Mouse (Mus musculus) frontal cortex, postnatal 10 days (tissue): ENCODE results near the gene Rell1.
A peak's percentile ranks its signal among the peaks of the same experiment; 100 is the strongest.

Source experiments
- DNase-seq, 2 experiments: peaks; one replicate each; pipeline ENCODE4 v3.0.0; 2022; ENCODE audit warnings: low spot score in 2 of 2, mixed read lengths in 1 of 2

Rell1 gene

GRCm38 (mm10) chr5:63952039-63952438, 16.7 kb downstream of the Rell1 start:
- no peak for DNase-seq

DNA sequence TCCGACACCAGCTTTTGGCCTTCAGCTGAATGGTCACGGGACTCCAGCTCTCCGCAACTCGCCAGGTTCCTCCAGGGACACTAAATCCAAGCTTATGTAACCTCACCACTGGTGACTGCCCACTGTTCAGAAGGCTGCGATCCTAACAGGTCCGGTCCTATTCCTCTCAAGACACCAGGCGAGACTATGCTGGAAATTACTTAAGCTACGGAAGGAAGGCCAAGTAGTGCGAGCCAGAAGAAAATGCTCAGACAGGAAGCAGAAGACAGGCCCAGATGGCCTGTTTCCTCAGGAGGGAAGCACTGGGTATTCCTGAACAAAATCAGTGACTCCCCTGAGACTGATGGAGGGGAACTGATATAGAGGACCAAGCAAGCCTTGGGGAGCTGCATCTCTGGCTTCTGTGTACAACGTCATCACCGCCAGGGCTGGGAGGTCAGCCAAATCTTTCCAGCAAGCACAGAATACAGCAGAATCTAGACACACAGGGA, 17.2 kb downstream of the Rell1 start:
- no peak for DNase-seq

GRCm38 (mm10) chr5:63949195-63949594, 19.5 kb downstream of the Rell1 start:
- no peak for DNase-seq

- DNase-seq, result no peak
Measured at GRCm38 (mm10) chr5:63947526-63947925, 21.2 kb downstream of the Rell1 start.

GRCm38 (mm10) chr5:63943291-63943690, 25.4 kb downstream of the Rell1 start:
- DNase-seq, result no peak

- DNase-seq, result no peak
Measured at GRCm38 (mm10) chr5:63941891-63942290, 26.8 kb downstream of the Rell1 start.

- no peak for DNase-seq
Measured at GRCm38 (mm10) chr5:63938575-63938974, 30.1 kb downstream of the Rell1 start.

DNA sequence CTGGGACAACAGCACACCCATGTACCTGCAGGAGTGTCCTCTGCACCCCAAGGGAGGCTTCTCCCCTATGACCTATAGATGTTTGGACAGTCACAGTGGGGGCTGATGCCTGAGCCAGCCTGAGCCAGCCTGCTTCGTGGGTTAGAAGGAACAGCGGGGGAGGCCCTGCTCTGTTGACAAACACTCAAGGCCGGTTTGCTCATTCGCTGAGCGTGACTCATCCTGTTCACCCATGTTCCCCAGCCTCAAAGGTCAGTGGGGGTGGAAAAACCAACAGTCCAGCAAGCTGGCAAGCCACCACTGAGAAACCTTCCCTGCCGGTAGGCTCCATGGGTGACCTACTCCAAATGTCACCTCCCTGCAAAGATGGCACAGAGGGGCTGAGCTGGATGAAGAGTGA, 32.0 kb downstream of the Rell1 start:
- no peak for DNase-seq

DNA sequence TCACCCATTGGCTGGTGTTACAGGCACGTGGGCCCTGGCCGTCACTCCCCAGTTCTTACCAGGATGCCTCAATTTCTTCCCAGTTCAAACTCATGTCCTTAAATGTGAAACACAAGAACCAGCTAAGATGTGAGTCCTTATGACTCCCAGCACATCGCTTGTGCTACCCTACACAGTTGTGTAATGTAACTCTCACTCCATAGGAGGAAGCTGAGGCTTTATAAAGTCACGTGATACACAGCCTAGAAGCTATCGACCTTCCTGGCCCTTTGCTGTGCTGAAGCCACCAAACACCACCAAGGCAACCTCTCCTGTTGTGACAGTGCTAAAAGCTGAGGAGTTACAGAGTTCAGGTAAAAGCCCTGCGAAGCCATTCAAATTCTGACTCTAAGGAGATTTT, 33.1 kb downstream of the Rell1 start:
- DNase-seq, result no peak

- DNase-seq, result no peak
Measured at GRCm38 (mm10) chr5:63932829-63933228, 35.9 kb downstream of the Rell1 start.

GRCm38 (mm10) chr5:63930824-63931358, 37.8 kb downstream of the Rell1 start:
- DNase-seq, result no peak

DNA sequence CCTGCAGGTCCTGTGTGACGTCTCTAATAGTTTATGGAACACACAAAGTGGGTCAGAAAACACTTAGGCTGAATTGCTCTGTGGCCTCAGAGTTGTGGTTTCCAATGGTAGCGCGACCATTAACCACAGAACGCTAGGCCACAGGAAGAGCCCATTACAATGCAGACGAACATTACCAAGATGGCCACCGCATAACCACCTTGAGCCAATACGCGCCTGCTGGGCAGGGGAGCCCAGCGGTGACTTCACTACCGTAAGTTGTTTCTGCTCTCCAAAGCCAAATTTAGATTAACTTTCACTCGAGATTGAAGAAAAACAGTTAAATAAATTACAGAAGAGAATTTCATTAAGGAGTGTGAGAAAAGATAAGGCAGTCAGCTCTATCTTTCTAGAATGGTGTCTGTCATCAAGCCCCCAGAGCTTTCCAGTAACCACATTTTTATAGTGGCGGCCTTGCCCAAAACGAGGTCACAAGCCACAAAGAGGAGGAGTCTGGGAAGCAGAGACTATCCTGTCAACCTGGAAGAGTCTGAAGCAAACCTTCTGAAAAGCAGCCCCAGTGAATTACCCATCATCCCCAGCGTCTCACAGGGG, 43.6 kb downstream of the Rell1 start:
- no peak for DNase-seq

- DNase-seq, result no peak
Measured at GRCm38 (mm10) chr5:63923305-63924025, 45.2 kb downstream of the Rell1 start.

- DNase-seq, result no peak
Measured at GRCm38 (mm10) chr5:63918201-63918600, 50.5 kb downstream of the Rell1 start.

- no peak for DNase-seq
Measured at GRCm38 (mm10) chr5:63916457-63917139, 52.1 kb downstream of the Rell1 start.

- DNase-seq, result no peak
Measured at GRCm38 (mm10) chr5:63914896-63915295, 53.8 kb downstream of the Rell1 start.

DNA sequence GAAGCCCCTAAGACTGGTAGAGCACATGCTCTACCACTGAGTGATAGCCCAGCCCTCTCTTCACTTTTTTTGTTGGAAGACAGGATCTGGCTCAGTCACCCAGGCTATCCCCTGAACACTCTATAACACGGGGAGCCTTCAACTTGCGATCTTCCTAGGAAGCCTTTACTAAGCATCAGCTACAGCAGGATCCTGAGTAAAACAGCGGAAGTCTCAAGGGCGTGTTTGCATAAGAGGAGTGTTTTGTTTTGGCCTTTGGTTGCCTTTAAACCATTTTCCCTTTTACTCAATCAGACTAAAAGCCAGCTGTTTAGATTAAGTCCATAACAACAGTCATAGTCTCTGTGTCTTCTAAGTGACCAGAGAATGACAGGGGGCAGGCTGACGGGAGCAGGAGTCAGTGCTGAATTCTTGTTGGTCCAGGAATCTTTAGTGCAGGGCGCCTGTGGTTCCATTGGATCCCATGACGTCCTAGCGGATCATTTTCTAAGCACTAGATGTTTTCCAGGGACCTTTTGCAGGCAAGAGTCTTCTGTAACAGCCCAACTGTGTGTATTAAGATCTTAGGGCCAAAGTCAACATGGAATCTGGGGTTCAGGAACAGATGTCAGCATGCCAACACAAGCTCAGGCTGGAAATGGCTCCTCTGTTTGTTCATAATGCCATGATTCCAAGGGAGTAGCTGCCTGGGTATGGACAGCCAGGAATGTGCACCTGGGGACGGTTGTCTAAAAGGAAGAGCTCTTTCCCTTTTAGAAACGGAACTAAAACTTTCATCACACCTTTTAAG, 58.3 kb downstream of the Rell1 start:
- no peak for DNase-seq

GRCm38 (mm10) chr5:63907513-63907912, 61.2 kb downstream of the Rell1 start:
- no peak for DNase-seq

- DNase-seq, result peak; percentile 58 to 79
Measured at GRCm38 (mm10) chr5:63906149-63907093, 62.3 kb downstream of the Rell1 start.

- DNase-seq, result no peak
Measured at GRCm38 (mm10) chr5:63903329-63903728, 65.4 kb downstream of the Rell1 start.

GRCm38 (mm10) chr5:63897820-63898110, 70.9 kb downstream of the Rell1 start:
- no peak for DNase-seq
